Mouse (Mus musculus) gastrocnemius, adult 18-20 months (tissue): Measurements from ENCODE around the gene Tmem97. TPM values are rescaled to one million over a fixed set of nuclear protein-coding genes. Genes with fewer than 3 reads are reported as not detected.
"Not testable (repeated sequence)": the region's sequence is repeated elsewhere in the genome, so short reads cannot be mapped to it uniquely, and the experiment has no call there.

Source experiments
- DNase-seq: peaks from one replicate; pipeline ENCODE4 v3.0.0; 2021; ENCODE audit warnings: low spot score
- total RNA-seq, 2 experiments: library from RNA; stranded (reverse); gene quantifications; 2 replicates each; pipeline ENCODE4 v1.2.3; 2021

The Tmem97 gene
- total RNA-seq, 2 experiments from 2014 or later, result 1.0 to 1.5 TPM

GRCm38 (mm10) chr11:78551059-78551398 lies 452 bp upstream of the Tmem97 start:
- no peak for DNase-seq

GRCm38 (mm10) chr11:78549491-78549987 lies 1.0 kb downstream of the Tmem97 start:
- no peak for DNase-seq

- no peak for DNase-seq
Measured at GRCm38 (mm10) chr11:78547718-78548460, 2.7 kb downstream of the Tmem97 start.

GRCm38 (mm10) chr11:78545181-78545580 lies 5.4 kb downstream of the Tmem97 start:
- no peak for DNase-seq

- DNase-seq, result no peak
Measured at GRCm38 (mm10) chr11:78544449-78545111, 6.0 kb downstream of the Tmem97 start.

GRCm38 (mm10) chr11:78540358-78540757 lies 10.2 kb downstream of the Tmem97 start:
- DNase-seq, result no peak

- DNase-seq, result no peak
Measured at GRCm38 (mm10) chr11:78536690-78537084, 13.9 kb downstream of the Tmem97 start.

- DNase-seq, result peak; percentile 98
Measured at GRCm38 (mm10) chr11:78536080-78536689, 14.4 kb downstream of the Tmem97 start, which contains the start of the genes Tnfaip1 and Ift20. TSS of gene Tnfaip1 (minus strand) at chr11:78536332. TSS of gene Ift20 (plus strand) at chr11:78536361.

GRCm38 (mm10) chr11:78535376-78536079 lies 15.0 kb downstream of the Tmem97 start:
- peak; percentile 50 for DNase-seq

GRCm38 (mm10) chr11:78534516-78534915 lies 16.1 kb downstream of the Tmem97 start:
- DNase-seq, result no peak

GRCm38 (mm10) chr11:78531515-78531914 lies 19.1 kb downstream of the Tmem97 start:
- not testable (repeated sequence) for DNase-seq

- peak; percentile 43 for DNase-seq
Measured at GRCm38 (mm10) chr11:78531046-78531445, 19.5 kb downstream of the Tmem97 start.

GRCm38 (mm10) chr11:78530001-78530400 lies 20.6 kb downstream of the Tmem97 start:
- no peak for DNase-seq

- DNase-seq, result no peak
Measured at GRCm38 (mm10) chr11:78528714-78529113, 21.9 kb downstream of the Tmem97 start.

- DNase-seq, result no peak
Measured at GRCm38 (mm10) chr11:78524838-78525237, 25.7 kb downstream of the Tmem97 start.

GRCm38 (mm10) chr11:78523241-78523955 lies 27.2 kb downstream of the Tmem97 start:
- no peak for DNase-seq

- peak; percentile 38 for DNase-seq
Measured at GRCm38 (mm10) chr11:78522481-78522997, 28.0 kb downstream of the Tmem97 start.

- no peak for DNase-seq
Measured at GRCm38 (mm10) chr11:78521880-78522279, 28.7 kb downstream of the Tmem97 start.

GRCm38 (mm10) chr11:78518931-78519330 lies 31.6 kb downstream of the Tmem97 start:
- DNase-seq, result no peak

GRCm38 (mm10) chr11:78515549-78516325 lies 34.8 kb downstream of the Tmem97 start:
- DNase-seq, result no peak
